Mouse (Mus musculus) gastrocnemius, adult 2 months (tissue): ENCODE data around the gene Cadm2. TPM values are rescaled to one million over a fixed set of nuclear protein-coding genes. Genes with fewer than 3 reads are reported as not detected.

Experiments used
- DNase-seq: peaks from one replicate; pipeline ENCODE4 v3.0.0; 2022
- H3K27ac ChIP-seq: fragments of 200-600 bp; 2 replicates; pipeline ENCODE4 v1.8.1; 2022; ENCODE audit warnings: mild to moderate bottlenecking
- H3K4me3 ChIP-seq: fragments of 200-600 bp; 2 replicates; pipeline ENCODE4 v1.8.1; 2022; ENCODE audit warnings: mild to moderate bottlenecking, moderate library complexity
- CTCF ChIP-seq: fragments of 200-600 bp; IDR thresholded peaks from 2 replicates; pipeline ENCODE4 v1.8.1; 2022; ENCODE audit warnings: antibody characterized with exemption, mild to moderate bottlenecking, moderate library complexity
- intact Hi-C: fragments of 180-260 bp; cut with DNase I; formaldehyde crosslinking; loops from one replicate; pipeline ENCODE4 v1.15.1; 2025
- total RNA-seq, 2 experiments: library from RNA; stranded (reverse); gene quantifications; 2 replicates each; pipeline ENCODE4 v1.2.3; 2021

The Cadm2 gene
- total RNA-seq, 2 experiments from 2014 or later = 0.23 to 0.33 TPM

- Histone ChIP-seq H3K27ac (no peak overlapping the region), H3K4me3 (no peak overlapping the region)
- no peak for TF ChIP-seq CTCF
- DNase-seq = no peak
- intact Hi-C loops = no loop called here
Measured at GRCm38 (mm10) chr16:66651013-66651362, 969.7 kb downstream of the Cadm2 start.

GRCm38 (mm10) chr16:66650348-66651012 is 970.2 kb downstream of the Cadm2 start:
- H3K4me3 ChIP-seq = no peak overlapping the region
- DNase-seq = no peak
- intact Hi-C loops = no loop called here
- H3K27ac ChIP-seq = no peak overlapping the region
- TF ChIP-seq CTCF = no peak

GRCm38 (mm10) chr16:66647798-66648197 is 972.9 kb downstream of the Cadm2 start:
- Histone ChIP-seq H3K27ac (no peak overlapping the region), H3K4me3 (no peak overlapping the region)
- no peak for TF ChIP-seq CTCF
- intact Hi-C loops = no loop called here
- DNase-seq = no peak

- no peak for DNase-seq
- no peak overlapping the region for H3K27ac ChIP-seq
- no peak for TF ChIP-seq CTCF
- no peak overlapping the region for H3K4me3 ChIP-seq
- intact Hi-C loops = no loop called here
Measured at GRCm38 (mm10) chr16:66643606-66644005, 977.1 kb downstream of the Cadm2 start.

GRCm38 (mm10) chr16:66627527-66627926 is 993.2 kb downstream of the Cadm2 start:
- intact Hi-C loops = no loop called here
- no peak for TF ChIP-seq CTCF
- H3K4me3 ChIP-seq = no peak overlapping the region
- H3K27ac ChIP-seq = no peak overlapping the region
- DNase-seq = no peak

- intact Hi-C loops = no loop called here
- TF ChIP-seq CTCF = no peak
- Histone ChIP-seq H3K27ac (no peak overlapping the region), H3K4me3 (no peak overlapping the region)
- no peak for DNase-seq
Measured at GRCm38 (mm10) chr16:66622423-66622822, 998.3 kb downstream of the Cadm2 start.

GRCm38 (mm10) chr16:66612624-66613023 is 1008.1 kb downstream of the Cadm2 start:
- no peak overlapping the region for H3K4me3 ChIP-seq
- intact Hi-C loops = no loop called here
- no peak for TF ChIP-seq CTCF
- DNase-seq = no peak
- no peak overlapping the region for H3K27ac ChIP-seq
